Mouse (Mus musculus) kidney, adult 2 months (tissue): ENCODE measurements around the gene Taf10.

Experiments used
- CTCF ChIP-seq: fragments of 200-500 bp; conservative IDR thresholded peaks from 2 replicates; pipeline ENCODE4 v1.5.1; 2011; ENCODE audit warnings: low read depth, mild to moderate bottlenecking, control low read depth, low read length, moderate library complexity, mixed read lengths; ENCODE audit not compliant: insufficient read depth, insufficient read length
- POLR2A ChIP-seq: fragments of 200-500 bp; IDR thresholded peaks from one replicate; pipeline ENCODE4 v1.6.1; 2011; ENCODE audit warnings: low read depth, low read length, control low read depth

- no peak for TF ChIP-seq CTCF
- TF ChIP-seq POLR2A: no peak
These were observed 10.3 kb downstream of the Taf10 start for GRCm38 (mm10) chr7:105733836-105734235.
